In the genomic region with DNA sequence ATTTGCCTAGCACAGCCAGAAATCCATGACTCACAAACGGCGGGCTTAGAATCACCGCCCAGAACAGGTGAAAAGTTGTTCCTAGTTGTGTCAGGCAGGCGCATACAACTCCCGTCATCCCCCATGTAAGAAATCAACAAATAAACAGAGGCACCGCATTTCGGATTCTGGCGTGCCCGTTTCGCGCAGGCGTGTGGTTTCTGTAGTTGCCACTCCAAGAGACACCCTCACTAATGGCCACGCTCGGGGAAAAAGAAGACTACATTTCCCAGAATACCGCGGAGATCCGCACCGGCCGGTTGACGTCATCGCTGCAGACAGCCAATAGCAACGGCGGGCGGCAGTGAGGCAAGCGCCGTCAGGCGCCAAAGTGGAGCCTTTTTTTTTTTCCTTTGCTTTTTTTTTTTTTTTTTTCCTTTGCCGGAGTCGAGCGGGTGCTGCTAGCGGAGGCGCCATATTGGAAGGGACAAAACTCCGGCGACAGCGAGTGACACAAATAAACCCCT, we compare ENCODE assay signal across 8 mouse cellular contexts. TPM values are rescaled to one million over a fixed set of nuclear protein-coding genes. Genes with fewer than 3 reads are reported as not detected.
DNase-seq lines count a peak whose midpoint lies in the region; ATAC-seq lines count a peak whose summit lies in the region.

A gene (plus strand): TSS at position 346 of the 506 bp plus-strand sequence.

- H3K4me2 ChIP-seq in hindbrain, embryonic 15.5 days, result peak within 1 kb of the TSS; percentile 77

- no peaks in the 10 kb centered on the region for H3K27me3 ChIP-seq in hindbrain, embryonic 15.5 days

- H3K9ac ChIP-seq in hindbrain, embryonic 15.5 days, result peak within 1 kb of the TSS; percentile 73

- H3K9me3 ChIP-seq in hindbrain, embryonic 15.5 days, result no peaks in the 10 kb centered on the region

- peak; percentile 99 for DNase-seq in T-cell, adult 2 months (ENCODE audit: low spot score)
- peak; percentile 98 for DNase-seq in cerebellum, postnatal 36 days
- peak; percentile 99 for DNase-seq in frontal cortex, postnatal 36 days (ENCODE audit: low spot score in 2 of 2)
- peak; percentile 99 for DNase-seq in left cerebral cortex, adult 11 months (ENCODE audit: low spot score)
- peak; percentile 98 to 99 for DNase-seq in lung, postnatal 4 days
- DNase-seq in retina, postnatal 7 days (ENCODE audit: low read depth, low spot score), result peak; percentile 96
- DNase-seq in urinary bladder, adult 2 months (ENCODE audit: low spot score), result peak; percentile 83

- peak within 1 kb of the TSS; percentile 57 for H3K4me3 ChIP-seq in hindbrain, embryonic 15.5 days

- H3K4me1 ChIP-seq in hindbrain, embryonic 15.5 days (replicated peaks), result peaks cover 18% of the 10 kb centered on the region

- under 1% methylated on average over 35 of the region's 35 CpGs for WGBS in hindbrain, embryonic 15.5 days

- ATAC-seq in hindbrain, embryonic 15.5 days (ENCODE audit: low FRiP score, low read depth), result peak; percentile 98

- H3K27ac ChIP-seq in hindbrain, embryonic 15.5 days (replicated peaks), result peak within 1 kb of the TSS; percentile 99

- H3K36me3 ChIP-seq in hindbrain, embryonic 15.5 days, result 0 out of 2 replicates have a peak, but pooled peaks cover 7% of the 10 kb centered on the region

RNA-seq across cellular contexts. Expression of the gene that starts here (rescaled TPM):
- polyA plus RNA-seq in hindbrain, embryonic 15.5 days (2015; fragmentation: Nextera tagmentation; extraction: Ambion mirVana), result 42.6 and 45.4 TPM in 2 replicates
- 15.5 and 16.1 TPM in 2 replicates for polyA plus RNA-seq in urinary bladder, adult 2 months (2012; rRNA removed)

Comparison
In these comparisons a context has a peak if more than half of its experiments do, and no peak if none do; other contexts are left out.
1. Peak in every context shown above with its lines: DNase-seq, ATAC-seq, H3K4me3 ChIP-seq and H3K27ac ChIP-seq.